Mouse (Mus musculus): ENCODE measurements at regions not wholly inside any gene's neighbourhood (a gene's known extent, or its start where the extent isn't known, plus 50 kb on each side); places are given as distances from the start of the nearest gene placed in this dataset.

GRCm38 (mm10) chr16:30158184-30158583 lies 94.0 kb downstream of the Hes1 start:
- DNase-seq (ENCODE audit: low spot score in 2 of 2), result no peak

- no peak for DNase-seq (ENCODE audit: low spot score in 2 of 2)
These were observed 96.2 kb downstream of the Hes1 start for GRCm38 (mm10) chr16:30160399-30160798.

- no peak for DNase-seq (ENCODE audit: low spot score in 2 of 2)
These were observed 99.1 kb downstream of the Hes1 start for GRCm38 (mm10) chr16:30163303-30163702.

- DNase-seq (ENCODE audit: low spot score in 2 of 2), result no peak
These were observed 101.5 kb downstream of the Hes1 start for GRCm38 (mm10) chr16:30165667-30166180.

- DNase-seq (ENCODE audit: low spot score in 2 of 2), result no peak
These were observed 95.8 kb downstream of the Cpn2 start for GRCm38 (mm10) chr16:30171381-30172079.

- no peak for DNase-seq (ENCODE audit: low spot score in 2 of 2)
These were observed 95.1 kb downstream of the Cpn2 start for GRCm38 (mm10) chr16:30172136-30172731.

GRCm38 (mm10) chr16:30172798-30173202 lies 94.5 kb downstream of the Cpn2 start:
- no peak for DNase-seq (ENCODE audit: low spot score in 2 of 2)

GRCm38 (mm10) chr16:30173953-30174874 lies 93.1 kb downstream of the Cpn2 start:
- DNase-seq (ENCODE audit: low spot score in 2 of 2), result no peak

GRCm38 (mm10) chr16:30176306-30176705 lies 91.0 kb downstream of the Cpn2 start:
- DNase-seq (ENCODE audit: low spot score in 2 of 2), result no peak

GRCm38 (mm10) chr16:30177769-30178168 lies 89.5 kb downstream of the Cpn2 start:
- no peak for DNase-seq (ENCODE audit: low spot score in 2 of 2)

GRCm38 (mm10) chr16:30178596-30178995 lies 88.7 kb downstream of the Cpn2 start:
- DNase-seq (ENCODE audit: low spot score in 2 of 2), result no peak

- no peak for DNase-seq (ENCODE audit: low spot score in 2 of 2)
These were observed 87.8 kb downstream of the Cpn2 start for GRCm38 (mm10) chr16:30179504-30179976.

- no peak for DNase-seq (ENCODE audit: low spot score in 2 of 2)
These were observed 86.2 kb downstream of the Cpn2 start for GRCm38 (mm10) chr16:30181116-30181515.

- no peak for DNase-seq (ENCODE audit: low spot score in 2 of 2)
These were observed 82.6 kb downstream of the Cpn2 start for GRCm38 (mm10) chr16:30184591-30185265.

GRCm38 (mm10) chr16:30185707-30186106 lies 81.6 kb downstream of the Cpn2 start:
- DNase-seq (ENCODE audit: low spot score in 2 of 2), result no peak

GRCm38 (mm10) chr16:30186201-30186700 lies 81.0 kb downstream of the Cpn2 start:
- DNase-seq (ENCODE audit: low spot score in 2 of 2), result no peak

GRCm38 (mm10) chr16:30186701-30187270 lies 80.5 kb downstream of the Cpn2 start:
- no peak for DNase-seq (ENCODE audit: low spot score in 2 of 2)

- no peak for DNase-seq (ENCODE audit: low spot score in 2 of 2)
These were observed 79.9 kb downstream of the Cpn2 start for GRCm38 (mm10) chr16:30187400-30187799.

- peak; percentile 76 to 89 for DNase-seq (ENCODE audit: low spot score in 2 of 2)
These were observed 79.3 kb downstream of the Cpn2 start for GRCm38 (mm10) chr16:30187907-30188414.

GRCm38 (mm10) chr16:30188769-30189430 lies 78.4 kb downstream of the Cpn2 start:
- peak in 1 of 2 experiments; percentile 52 for DNase-seq (ENCODE audit: low spot score in 2 of 2)
